8 mouse cellular contexts compared by ENCODE assay signal in the genomic region with DNA sequence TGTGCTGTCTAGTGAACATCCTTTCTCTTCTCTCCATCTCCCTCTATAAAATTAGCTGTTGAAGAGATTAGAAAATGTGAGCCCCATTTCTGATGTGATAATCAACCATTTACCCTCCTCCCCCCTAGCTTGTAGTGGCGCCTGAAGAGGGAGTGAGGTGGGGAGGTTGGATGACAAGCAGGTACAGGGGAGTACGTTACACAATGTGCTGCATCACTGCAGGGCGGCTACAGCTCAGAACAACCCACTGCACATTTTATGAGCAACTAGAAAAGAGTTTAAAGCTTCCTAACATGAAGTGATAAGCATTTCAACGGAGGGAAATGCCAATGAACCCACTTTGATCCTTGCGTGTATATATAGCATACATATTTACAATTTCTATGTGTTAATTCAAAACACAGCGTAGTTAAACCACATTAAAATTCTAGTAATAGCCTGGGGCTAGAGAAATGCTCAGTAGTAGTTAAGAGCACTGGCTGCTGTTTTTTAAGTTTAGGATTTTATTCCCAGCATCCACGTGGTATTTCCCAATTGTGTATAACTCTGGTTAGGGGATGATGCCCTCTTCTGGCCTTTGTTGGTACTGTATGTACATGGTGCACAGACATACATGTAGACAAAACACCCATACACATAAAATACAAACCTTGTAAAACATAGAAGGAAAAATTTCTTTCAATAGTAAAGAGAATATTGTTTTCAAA. TPM values are rescaled to one million over a fixed set of nuclear protein-coding genes. Genes with fewer than 3 reads are reported as not detected.
DNase-seq lines count a peak whose midpoint lies in the region; ATAC-seq lines count a peak whose summit lies in the region.

No protein-coding gene starts in this region.

- WGBS in embryonic facial prominence, embryonic 10.5 days = 75% methylated on average over 7 of the region's 7 CpGs
- 62% methylated on average over 7 of the region's 7 CpGs for WGBS in lung, embryonic 16.5 days

- H3K9me3 ChIP-seq in embryonic facial prominence, embryonic 10.5 days = no peaks in the 10 kb centered on the region
- H3K9me3 ChIP-seq in lung, embryonic 16.5 days (ENCODE audit: control insufficient read depth, low read length) = 0 out of 2 replicates have a peak, but pooled peaks cover 2% of the 10 kb centered on the region

- H3K4me2 ChIP-seq in lung, embryonic 16.5 days (ENCODE audit: low read depth, low read length) = no peak overlapping the region

- no peak overlapping the region for H3K27ac ChIP-seq in embryonic facial prominence, embryonic 10.5 days (replicated peaks)
- H3K27ac ChIP-seq in lung, embryonic 16.5 days (ENCODE audit: low read length) = no peak overlapping the region

- 0 out of 2 replicates have a peak, but pooled peaks have one; percentile 34 for ATAC-seq in lung, embryonic 16.5 days (ENCODE audit: low read depth)
- ATAC-seq in inflammation-experienced regulatory T-cells, adult 6 months = no peak

- DNase-seq in ovary, postnatal 14 days (ENCODE audit: low spot score) = peak; percentile 64
- no peak for DNase-seq in ovary, adult 18-20 months (ENCODE audit: low spot score)
- peak; percentile 78 for DNase-seq in adrenal gland, postnatal 10 days
- peak; percentile 54 for DNase-seq in embryonic facial prominence, embryonic 10.5 days (ENCODE audit: low spot score)
- DNase-seq in induced T-regulatory cell, adult 2 months (ENCODE audit: low read depth) = peak; percentile 46
- DNase-seq in right cerebral cortex, postnatal 10 days (ENCODE audit: low spot score in 2 of 2) = peak; percentile 79 to 83

- H3K4me1 ChIP-seq in embryonic facial prominence, embryonic 10.5 days = no peaks in the 10 kb centered on the region
- no peaks in the 10 kb centered on the region for H3K4me1 ChIP-seq in lung, embryonic 16.5 days (replicated peaks; ENCODE audit: control insufficient read depth, insufficient read depth, low read length)

- H3K9ac ChIP-seq in lung, embryonic 16.5 days (ENCODE audit: low read length) = no peak overlapping the region

- H3K4me3 ChIP-seq in embryonic facial prominence, embryonic 10.5 days = no peak overlapping the region
- no peak overlapping the region for H3K4me3 ChIP-seq in lung, embryonic 16.5 days (ENCODE audit: low read length)

- H3K36me3 ChIP-seq in embryonic facial prominence, embryonic 10.5 days (replicated peaks) = no peaks in the 10 kb centered on the region
- H3K36me3 ChIP-seq in lung, embryonic 16.5 days (ENCODE audit: control insufficient read depth, insufficient read depth, low read length) = no peaks in the 10 kb centered on the region

- H3K27me3 ChIP-seq in embryonic facial prominence, embryonic 10.5 days (replicated peaks; ENCODE audit: low read depth, poor library complexity, severe bottlenecking) = no peaks in the 10 kb centered on the region
- H3K27me3 ChIP-seq in lung, embryonic 16.5 days (ENCODE audit: control insufficient read depth, insufficient read depth, low read depth, low read length) = no peaks in the 10 kb centered on the region

RNA-seq across cellular contexts. Expression of gene 1500015O10Rik, which starts 7.6 kb away (rescaled TPM):
- total RNA-seq in adrenal gland, postnatal 10 days (2021) = 10 to 100 TPM; 74.8 to 75.3 TPM
- 0.23 TPM in 1 of 2 replicates, not detected in the other for polyA plus RNA-seq in embryonic facial prominence, embryonic 10.5 days (2016; fragmentation: Nextera tagmentation; extraction: Ambion mirVana)
- 26.5 and 26.6 TPM in 2 replicates for polyA plus RNA-seq in lung, embryonic 16.5 days (2015; fragmentation: Nextera tagmentation; extraction: Ambion mirVana)
- under 1 TPM in 1 of 3 experiments, not detected in 2; 0.38 TPM for polyA plus RNA-seq in inflammation-experienced regulatory T-cells, adult 6 months (2017; shearing (Covaris generic))

Comparison
In these comparisons a context has a peak if more than half of its experiments do, and no peak if none do; other contexts are left out.
1. RNA of gene 1500015O10Rik, which starts 7.6 kb away (polyA plus RNA-seq): 26.5 to 26.6 TPM in lung, embryonic 16.5 days; 0.38 TPM in inflammation-experienced regulatory T-cells, adult 6 months and 0.23 TPM in embryonic facial prominence, embryonic 10.5 days; every median in the first group is over 10 times any median in the second.